Mouse (Mus musculus): ENCODE measurements around the gene Cuedc1.

Cuedc1 gene

DNA sequence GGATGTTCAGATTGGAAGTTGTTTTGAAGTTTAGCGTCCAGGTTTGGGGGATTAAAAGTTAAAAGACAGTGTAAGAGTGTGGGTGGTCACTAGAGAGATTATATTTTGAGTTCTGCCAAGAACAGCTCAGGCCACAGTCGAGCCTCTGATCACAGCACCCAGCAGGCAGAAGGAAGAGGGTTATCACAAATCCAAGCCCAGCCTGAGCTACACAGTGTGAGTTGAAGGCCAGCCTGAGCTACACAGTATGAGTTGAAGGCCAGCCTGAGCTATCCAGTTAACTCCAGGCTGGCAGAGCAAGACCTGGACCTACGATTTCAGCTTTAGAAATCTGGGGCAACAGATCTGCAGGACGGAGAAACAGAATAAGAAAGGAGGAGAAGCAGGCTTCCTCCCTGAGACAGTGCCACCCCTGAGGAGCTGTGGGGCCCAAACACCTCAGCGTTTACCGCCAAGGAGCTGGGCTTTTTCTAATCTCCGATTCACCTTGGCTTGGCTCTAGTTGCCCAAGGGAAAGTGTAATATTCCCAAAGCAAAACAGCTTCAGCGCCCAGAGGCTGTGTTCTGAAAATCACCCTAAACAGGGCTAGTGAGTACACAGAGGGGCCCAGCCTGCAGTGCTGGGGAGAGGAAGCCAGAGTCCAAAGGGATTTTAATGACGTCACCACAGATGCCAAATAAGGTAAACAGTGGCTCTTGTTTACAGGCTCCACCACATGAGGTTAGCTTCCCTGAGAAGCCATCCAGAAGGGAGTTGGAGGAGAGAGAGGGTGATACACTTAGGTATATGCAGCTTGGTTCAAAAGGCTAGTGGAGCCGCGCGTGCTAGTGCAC lies 143.8 kb downstream of the Cuedc1 start:
- no peak for DNase-seq

Measured in cerebellum, adult 11 months (tissue).